Mouse (Mus musculus) CD4-positive naive resting alpha-beta T cell, adult 57 days (primary cell): ENCODE results near the gene Sorcs1. TPM values are rescaled to one million over a fixed set of nuclear protein-coding genes. Genes with fewer than 3 reads are reported as not detected.

Experiments
- total RNA-seq: library from RNA; stranded (reverse); gene quantifications from one replicate; pipeline ENCODE4 v1.2.4, GENCODE M21; 2023

The Sorcs1 gene
- total RNA-seq, result not detected

DNA sequence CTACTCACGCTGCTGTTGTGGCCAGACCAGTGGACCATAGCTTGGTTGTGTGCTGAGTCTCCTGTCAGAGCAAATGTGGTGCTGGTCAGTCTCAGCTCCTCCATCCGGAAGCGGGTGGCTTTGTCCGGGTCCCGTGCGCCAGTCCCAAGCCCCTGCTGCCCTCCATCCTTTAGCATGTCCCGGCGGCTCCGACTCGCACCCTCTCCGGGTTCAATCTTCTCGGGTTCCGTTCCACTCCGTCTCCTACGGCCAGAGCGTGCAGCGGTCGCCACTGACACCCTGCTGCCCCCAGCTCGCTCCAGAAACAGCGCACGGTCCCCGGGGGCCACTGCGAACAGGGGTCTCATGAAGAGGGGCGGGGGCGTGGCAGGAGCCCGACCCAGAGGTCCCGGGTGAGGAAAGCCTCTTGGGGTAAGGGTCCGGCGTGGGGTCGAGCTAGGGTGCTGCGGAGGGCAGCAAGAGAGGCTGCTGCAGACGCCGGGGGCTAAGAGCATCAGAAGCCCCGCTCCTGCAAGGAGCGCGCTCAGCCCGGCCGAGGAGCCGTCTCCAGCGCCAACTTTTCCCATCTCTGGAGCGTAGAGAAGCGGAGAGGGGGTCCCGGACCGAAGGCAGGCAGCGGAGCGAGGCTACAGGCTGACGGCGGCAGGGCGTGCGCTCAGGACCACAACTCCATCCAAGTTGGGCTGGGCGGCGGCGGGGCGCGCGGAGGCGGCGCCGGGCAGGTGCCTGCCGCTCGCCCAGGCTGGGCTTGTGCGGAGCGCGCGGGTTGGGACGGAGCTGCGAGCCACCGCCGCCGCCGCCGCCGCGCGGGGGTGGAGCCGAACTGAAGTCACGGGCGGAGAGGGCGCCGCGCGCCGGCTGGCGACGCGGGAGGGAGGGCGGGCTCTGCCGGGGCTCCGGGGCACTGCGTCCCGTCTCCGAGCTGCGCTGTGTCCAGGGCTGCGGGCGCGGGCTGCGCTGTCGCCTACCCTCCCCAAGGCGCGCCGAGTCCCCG lies at the start of gene Sorcs1:
Sorcs1 (minus strand) TSS at position 744 of the 994 bp plus-strand sequence.

